Mouse (Mus musculus) small intestine, adult 2 months (tissue): ENCODE data around the gene Zfp825. TPM values are rescaled to one million over a fixed set of nuclear protein-coding genes. Genes with fewer than 3 reads are reported as not detected.
"Not testable (repeated sequence)": the region's sequence is repeated elsewhere in the genome, so short reads cannot be mapped to it uniquely, and the experiment has no call there.

Experiments
- H3K27ac ChIP-seq: fragments of 200-500 bp; 2 replicates; pipeline ENCODE4 v1.5.1; 2012; ENCODE audit warnings: low read depth, low read length, control low read depth, inconsistent platforms; ENCODE audit not compliant: insufficient read depth
- H3K27me3 ChIP-seq: fragments of 200-500 bp; 2 replicates; pipeline ENCODE4 v1.6.1; 2012; ENCODE audit warnings: mild to moderate bottlenecking, moderate library complexity, low read length, inconsistent platforms; ENCODE audit not compliant: control insufficient read depth, insufficient read depth
- H3K36me3 ChIP-seq: fragments of 200-500 bp; 2 replicates; pipeline ENCODE4 v1.6.1; 2012; ENCODE audit warnings: mild to moderate bottlenecking, low read length, control low read depth, inconsistent platforms; ENCODE audit not compliant: control insufficient read depth, insufficient read depth
- H3K4me1 ChIP-seq: fragments of 200-500 bp; 2 replicates; pipeline ENCODE4 v1.6.1; 2012; ENCODE audit warnings: low read length, inconsistent platforms, mixed read lengths; ENCODE audit not compliant: control insufficient read depth, insufficient read depth, insufficient read length
- H3K4me3 ChIP-seq: fragments of 200-500 bp; 2 replicates; pipeline ENCODE4 v1.5.1; 2012; ENCODE audit warnings: low read depth, mild to moderate bottlenecking, control low read depth, inconsistent platforms, low read length, moderate library complexity
- CTCF ChIP-seq: fragments of 200-500 bp; IDR thresholded peaks from 2 replicates; pipeline ENCODE4 v1.5.1; 2012; ENCODE audit warnings: low read depth, mild to moderate bottlenecking, control low read depth, inconsistent platforms, low read length, moderate library complexity, mixed read lengths; ENCODE audit not compliant: insufficient replicate concordance, insufficient read length; ENCODE audit errors: extremely low read depth
- POLR2A ChIP-seq: fragments of 200-500 bp; IDR thresholded peaks from 2 replicates; pipeline ENCODE4 v1.6.1; 2012; ENCODE audit warnings: low read depth, mild to moderate bottlenecking, control low read depth, inconsistent platforms, low read length, moderate library complexity
- WGBS: fragments of 180-500 bp; shearing (Covaris S2); methylation state at CpG from one replicate; pipeline ENCODE4 v1.1.7; 2018; 5-methylcytosine and 5-hydroxymethylcytosine counted together
- polyA plus RNA-seq: library from polyadenylated mRNA; depleted of rRNA; stranded (reverse); fragments of >200 nt; gene quantifications from 2 replicates; pipeline ENCODE4 v1.2.3, GENCODE M21; 2012

Zfp825 gene
- polyA plus RNA-seq, 1 experiment: 0.10 TPM

DNA sequence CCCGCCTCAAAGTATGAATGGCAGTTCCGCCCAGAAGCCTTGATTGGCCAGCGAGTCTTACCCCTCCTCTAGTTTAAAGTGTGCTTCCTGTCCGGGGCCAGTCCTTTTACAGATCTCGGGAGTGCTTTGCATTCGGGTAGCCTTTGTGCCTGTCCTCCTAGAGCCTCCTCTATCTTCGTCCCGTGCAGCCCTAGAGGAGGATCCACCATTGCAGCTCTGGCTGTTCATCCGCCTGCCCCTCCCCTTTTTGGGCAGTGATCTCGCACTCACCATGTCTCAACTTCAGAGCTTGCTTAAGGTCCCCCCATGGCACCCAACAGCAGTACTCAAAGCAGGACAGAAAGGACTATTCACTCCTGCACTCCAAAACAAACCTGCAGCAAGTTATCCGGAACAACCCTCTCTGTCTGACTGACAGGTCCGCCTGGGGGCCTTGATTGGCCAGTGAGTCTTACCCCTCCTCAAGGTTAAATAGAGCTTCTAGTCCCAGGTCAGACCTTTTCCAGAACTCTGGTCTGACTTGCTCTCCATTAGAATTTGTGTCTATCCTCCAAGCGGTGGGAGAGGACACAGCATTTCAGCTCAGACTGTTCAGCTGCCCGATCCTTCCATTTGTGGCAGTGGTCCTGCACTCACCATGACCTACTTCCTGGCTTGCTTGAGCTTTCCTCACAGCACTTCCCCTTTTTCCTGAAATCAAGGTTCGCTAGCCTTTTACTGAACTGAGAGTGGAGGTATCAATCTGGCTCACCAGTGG lies 28.9 kb upstream of the Zfp825 start:
- WGBS: 2% methylated on average over 15 of the region's 15 CpGs
- Histone ChIP-seq H3K27me3 (no peaks in the 10 kb centered on the region), H3K27ac (peak overlapping the region; percentile 76), H3K36me3 (no peaks in the 10 kb centered on the region), H3K4me1 (0 out of 2 replicates have a peak, but pooled peaks cover 2% of the 10 kb centered on the region), H3K4me3 (peak overlapping the region; percentile 69)
- TF ChIP-seq CTCF: no peak
- TF ChIP-seq POLR2A: no peak; the same call in 1 of the 2 replicates

DNA sequence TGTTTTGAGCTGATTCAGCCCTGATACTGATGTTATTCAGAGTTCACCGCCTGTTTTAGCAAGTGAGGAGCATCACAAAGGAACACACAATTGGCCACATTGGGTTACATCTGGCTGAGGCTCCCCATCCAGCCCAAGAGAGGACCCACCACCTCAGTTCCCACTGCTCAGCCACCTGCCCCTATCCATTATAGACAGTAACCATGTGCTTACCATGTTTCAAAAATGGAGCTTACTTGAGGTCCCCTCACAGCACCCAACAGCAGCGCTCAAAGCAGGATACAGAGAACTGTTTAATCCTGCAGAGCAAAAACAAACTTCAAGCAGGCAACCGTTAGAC lies 28.3 kb upstream of the Zfp825 start:
- not testable (repeated sequence) for H3K4me1 ChIP-seq, H3K36me3 ChIP-seq, H3K27me3 ChIP-seq
- WGBS: 0% methylated on average over 3 of the region's 3 CpGs
- H3K4me3 ChIP-seq: peak overlapping the region; percentile 69
- 0 out of 2 replicates have a peak overlapping the region, but pooled peaks have one; percentile 7 for H3K27ac ChIP-seq

DNA sequence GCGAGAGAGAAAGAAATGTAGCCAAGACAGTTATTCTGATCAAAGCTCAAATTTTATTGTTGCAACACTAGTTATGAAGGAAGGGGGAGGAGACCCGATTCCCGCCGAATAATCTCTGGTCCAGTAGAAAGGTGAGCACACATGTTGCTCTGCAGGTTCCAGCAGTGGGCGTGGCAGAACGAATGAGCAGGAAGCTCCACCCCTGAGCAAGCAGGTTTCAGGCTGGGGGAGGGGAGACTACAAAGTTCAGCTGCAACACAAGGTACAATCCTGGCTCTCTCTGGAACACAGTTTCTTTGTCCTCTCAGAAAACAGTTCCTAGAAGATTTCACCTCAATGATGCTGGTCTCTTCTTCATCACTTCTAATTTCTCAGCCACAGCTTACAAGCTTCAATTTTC lies 14.2 kb upstream of the Zfp825 start:
- H3K36me3 ChIP-seq, H3K27me3 ChIP-seq, H3K27ac ChIP-seq, H3K4me1 ChIP-seq, H3K4me3 ChIP-seq: not testable (repeated sequence)
- 34% methylated on average over 6 of the region's 6 CpGs for WGBS

DNA sequence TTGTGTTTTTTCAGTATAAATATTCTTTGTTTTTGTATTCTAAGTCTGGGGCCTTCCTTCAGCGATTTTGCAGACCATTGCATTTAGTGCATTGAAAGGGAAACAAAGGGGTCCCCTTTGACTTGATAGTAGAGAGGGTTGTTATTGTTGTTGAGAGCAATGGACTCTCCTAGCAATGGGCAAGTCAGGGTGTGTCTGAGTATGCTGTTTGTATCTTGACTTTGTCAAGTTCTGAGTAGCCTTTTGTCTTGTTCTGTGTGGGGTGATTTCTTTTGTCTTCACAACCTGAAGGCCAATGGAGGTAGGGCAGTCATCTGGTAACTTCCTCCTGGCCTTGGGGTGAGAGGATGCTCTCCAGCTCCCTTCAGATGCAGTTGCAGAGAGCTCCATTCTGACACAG lies 9.1 kb upstream of the Zfp825 start:
- not testable (repeated sequence) for H3K27me3 ChIP-seq, H3K36me3 ChIP-seq, H3K27ac ChIP-seq, H3K4me3 ChIP-seq, H3K4me1 ChIP-seq
- WGBS: 83% methylated on average over 1 of the region's 1 CpGs

DNA sequence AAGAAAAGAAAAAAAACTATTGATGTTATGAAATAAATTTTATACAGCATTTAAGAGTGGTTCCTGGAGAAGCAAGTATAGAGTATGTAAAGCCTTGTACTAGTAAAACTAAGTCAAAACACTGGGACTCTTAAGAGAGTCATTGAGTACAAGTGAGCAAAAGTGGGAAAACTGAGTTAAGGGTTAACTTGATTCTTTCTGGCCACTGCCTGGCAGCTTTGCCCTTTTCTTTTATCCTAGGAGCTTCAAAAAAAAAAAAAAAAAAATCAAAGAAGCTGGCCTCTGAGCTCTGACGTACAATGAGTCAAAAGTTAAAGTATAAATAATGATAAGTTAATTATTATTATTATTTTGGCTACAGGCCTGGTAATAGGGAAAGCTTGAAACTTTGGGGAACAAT lies 5.9 kb upstream of the Zfp825 start:
- H3K36me3 ChIP-seq, H3K27me3 ChIP-seq, H3K4me3 ChIP-seq, H3K27ac ChIP-seq, H3K4me1 ChIP-seq: not testable (repeated sequence)
- 21% methylated on average over 1 of the region's 1 CpGs for WGBS

DNA sequence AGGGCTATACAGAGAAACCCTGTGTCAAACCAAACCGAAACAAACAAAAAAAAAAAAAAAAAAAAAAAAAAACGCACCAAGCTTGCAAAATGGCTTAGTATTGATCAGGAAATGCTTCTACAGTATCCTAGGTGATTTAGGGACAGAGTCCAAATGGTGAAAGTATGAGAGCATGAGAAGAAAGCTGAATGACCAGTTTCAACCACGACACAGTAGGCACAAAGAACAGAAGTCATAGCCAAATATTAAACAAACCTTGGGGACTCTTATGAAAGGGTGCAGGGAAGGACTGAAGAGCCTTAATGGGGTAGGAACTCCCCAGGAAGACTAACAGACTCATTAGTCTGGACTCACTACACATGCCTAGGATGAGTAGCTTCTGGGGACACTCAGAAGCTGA lies 9.5 kb downstream of the Zfp825 start:
- not testable (repeated sequence) for H3K27me3 ChIP-seq, H3K36me3 ChIP-seq, H3K4me3 ChIP-seq, H3K27ac ChIP-seq, H3K4me1 ChIP-seq
- 37% methylated on average over 3 of the region's 3 CpGs for WGBS

DNA sequence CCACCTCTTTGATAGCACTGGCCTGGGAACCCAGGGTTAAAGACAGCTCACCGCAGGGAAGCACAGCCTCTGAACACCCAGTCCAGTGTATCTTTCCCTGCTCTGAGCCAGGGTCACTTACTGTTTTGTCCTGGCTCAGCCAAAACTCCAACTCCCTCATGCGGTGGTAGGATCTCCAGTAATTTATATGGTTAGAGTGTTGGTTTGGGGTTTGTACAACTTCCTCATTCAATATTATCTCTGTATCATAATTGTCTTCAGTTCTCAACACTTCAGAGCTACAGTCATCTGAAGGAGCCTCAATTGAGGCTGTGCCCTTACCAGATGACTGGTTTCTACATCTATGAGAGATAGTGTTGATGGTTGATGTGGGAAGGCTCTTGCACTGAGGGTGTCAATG lies 22.3 kb downstream of the Zfp825 start:
- not testable (repeated sequence) for H3K4me3 ChIP-seq, H3K27me3 ChIP-seq, H3K4me1 ChIP-seq, H3K27ac ChIP-seq, H3K36me3 ChIP-seq
- 77% methylated on average over 2 of the region's 2 CpGs for whole genome bisulfite sequencing

DNA sequence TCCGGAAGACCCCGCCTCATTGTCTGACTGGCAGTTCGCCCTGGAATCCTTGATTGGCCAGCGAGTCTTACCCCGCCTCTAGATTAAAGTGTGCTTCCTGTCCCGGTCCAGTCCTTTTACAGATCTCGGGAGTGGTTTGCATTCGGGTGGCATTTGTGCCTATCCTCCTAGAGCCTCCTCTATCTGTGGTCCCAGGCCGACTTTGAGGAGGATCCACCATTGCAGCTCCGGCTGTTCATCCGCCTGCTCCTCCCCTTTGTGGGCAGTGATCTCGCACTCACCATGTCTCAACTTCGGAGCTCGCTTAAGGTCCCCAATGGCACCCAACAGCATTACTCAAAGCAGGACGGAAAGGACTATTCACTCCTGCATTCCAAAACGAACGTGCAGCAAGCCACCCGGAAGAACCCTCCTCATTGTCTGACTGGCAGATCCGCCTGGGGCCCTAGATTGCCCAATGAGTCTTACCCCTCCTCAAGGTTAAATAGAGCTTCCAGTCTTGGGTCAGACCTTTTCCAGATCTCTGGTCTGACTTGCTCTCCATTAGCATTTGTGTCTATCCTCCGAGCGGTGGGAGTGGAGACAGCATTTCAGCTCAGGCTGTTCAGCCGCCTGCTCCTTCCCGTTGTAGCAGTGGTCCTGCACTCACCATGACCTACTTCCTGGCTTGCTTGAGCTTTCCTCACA lies 30.9 kb downstream of the Zfp825 start:
- Histone ChIP-seq H3K4me1 (no peaks in the 10 kb centered on the region), H3K36me3 (no peaks in the 10 kb centered on the region), H3K27me3 (no peaks in the 10 kb centered on the region), H3K27ac (peak overlapping the region; percentile 83), H3K4me3 (peak overlapping the region; percentile 72)
- no peak for TF ChIP-seq CTCF
- peak; percentile 85; the same call in 1 of the 2 replicates for TF ChIP-seq POLR2A
- WGBS: under 1% methylated on average over 23 of the region's 23 CpGs

DNA sequence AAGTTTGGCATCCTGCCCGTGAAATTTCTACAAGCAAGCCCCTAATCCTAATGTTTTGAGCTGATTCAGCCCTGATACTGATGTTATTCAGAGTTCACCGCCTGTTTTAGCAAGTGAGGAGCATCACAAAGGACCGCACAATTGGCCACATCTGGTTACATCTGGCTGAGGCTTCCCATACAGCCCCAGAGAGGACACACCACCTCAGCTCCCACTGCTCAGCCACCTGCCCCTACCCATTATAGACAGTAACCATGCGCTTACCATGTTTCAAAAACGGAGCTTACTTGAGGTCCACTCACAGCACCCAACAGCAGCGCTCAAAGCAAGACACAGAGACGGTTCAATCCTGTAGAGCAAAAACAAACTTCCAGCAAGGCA lies 31.5 kb downstream of the Zfp825 start:
- 2% methylated on average over 7 of the region's 7 CpGs for WGBS
- peak overlapping the region; percentile 19; the same call in 1 of the 2 replicates for H3K27ac ChIP-seq
- not testable (repeated sequence) for H3K36me3 ChIP-seq, H3K27me3 ChIP-seq, H3K4me1 ChIP-seq
- peak overlapping the region; percentile 72 for H3K4me3 ChIP-seq
